Mouse (Mus musculus) heart, embryonic 11.5 days (tissue): ENCODE data around the gene Polr3k. TPM values are rescaled to one million over a fixed set of nuclear protein-coding genes. Genes with fewer than 3 reads are reported as not detected.

ENCODE experiments used
- ATAC-seq: fragments of 200-750 bp; cut with Nextera tagmentation; replicated peaks from 2 replicates; pipeline ENCODE4 v1.8.0; 2017; ENCODE audit warnings: moderate library complexity; ENCODE audit not compliant: insufficient number of reproducible peaks, low FRiP score, low TSS enrichment
- H3K27ac ChIP-seq: fragments of 300-500 bp; sonication (generic); 2 replicates; pipeline ENCODE4 v1.5.1; 2014; ENCODE audit warnings: mild to moderate bottlenecking, low read depth, low read length
- H3K27me3 ChIP-seq: fragments of 300-500 bp; sonication (generic); 2 replicates; pipeline ENCODE4 v1.6.1; 2014; ENCODE audit warnings: mild to moderate bottlenecking, low read length, mixed read lengths; ENCODE audit not compliant: control insufficient read depth, insufficient read depth
- H3K36me3 ChIP-seq: fragments of 300-500 bp; sonication (generic); 2 replicates; pipeline ENCODE4 v1.6.1; 2014; ENCODE audit warnings: mild to moderate bottlenecking, low read length, moderate library complexity, mixed read lengths; ENCODE audit not compliant: control insufficient read depth, insufficient read depth
- H3K4me1 ChIP-seq: fragments of 300-500 bp; sonication (generic); 2 replicates; pipeline ENCODE4 v1.6.1; 2014; ENCODE audit warnings: low read length; ENCODE audit not compliant: control insufficient read depth, insufficient read depth
- H3K4me2 ChIP-seq: fragments of 300-500 bp; sonication (generic); 2 replicates; pipeline ENCODE4 v1.6.1; 2014; ENCODE audit warnings: mild to moderate bottlenecking, moderate library complexity
- H3K4me3 ChIP-seq: fragments of 300-500 bp; sonication (generic); 2 replicates; pipeline ENCODE4 v1.5.1; 2014; ENCODE audit warnings: low read depth, low read length
- H3K9ac ChIP-seq: fragments of 300-500 bp; sonication (generic); 2 replicates; pipeline ENCODE4 v1.6.1; 2014; ENCODE audit warnings: mild to moderate bottlenecking, low read depth, low read length, moderate library complexity
- H3K9me3 ChIP-seq: fragments of 300-500 bp; sonication (generic); replicated peaks from 2 replicates; pipeline ENCODE4 v1.6.1; 2016; ENCODE audit warnings: low read length; ENCODE audit not compliant: control insufficient read depth
- WGBS: fragments of 180-500 bp; shearing (Covaris S2); extraction: QIAGEN DNeasy Blood & Tissue Kit; methylation state at CpG from one replicate; pipeline ENCODE4 v1.1.7; 2014; ENCODE audit not compliant: insufficient replicate concordance; 5-methylcytosine and 5-hydroxymethylcytosine counted together
- polyA plus RNA-seq: library from polyadenylated mRNA; unstranded; fragments of >200 nt; fragmentation: Nextera tagmentation; extraction: Ambion mirVana; gene quantifications from 2 replicates; pipeline ENCODE4 v1.2.1, GENCODE M21; 2014

Gene Polr3k
- polyA plus RNA-seq, 1 experiment from 2014 or later: 54.0 TPM

- H3K27me3 ChIP-seq: no peaks in the 10 kb centered on the region
- no peak overlapping the region for H3K4me3 ChIP-seq
- H3K36me3 ChIP-seq: peaks cover 7% of the 10 kb centered on the region
- 84% methylated on average over 2 of the region's 2 CpGs for WGBS
- H3K4me1 ChIP-seq: no peaks in the 10 kb centered on the region
- no peak overlapping the region for H3K4me2 ChIP-seq
- no peak overlapping the region for H3K27ac ChIP-seq
- no peak; the same call in 1 of the 2 replicates for ATAC-seq
- H3K9ac ChIP-seq: no peak overlapping the region
- H3K9me3 ChIP-seq: no peaks in the 10 kb centered on the region
Observed at GRCm38 (mm10) chr2:181871039-181871438, 6.9 kb downstream of the Polr3k start.

GRCm38 (mm10) chr2:181878903-181879302 is 14.8 kb downstream of the Polr3k start:
- no peak overlapping the region for H3K4me3 ChIP-seq
- H3K9ac ChIP-seq: no peak overlapping the region
- H3K27me3 ChIP-seq: no peaks in the 10 kb centered on the region
- H3K27ac ChIP-seq: no peak overlapping the region
- no peaks in the 10 kb centered on the region for H3K36me3 ChIP-seq
- WGBS: 66% methylated on average over 1 of the region's 1 CpGs
- ATAC-seq: no peak
- no peaks in the 10 kb centered on the region for H3K4me1 ChIP-seq
- H3K4me2 ChIP-seq: no peak overlapping the region
- no peaks in the 10 kb centered on the region for H3K9me3 ChIP-seq

GRCm38 (mm10) chr2:181883022-181883749 is 19.0 kb downstream of the Polr3k start:
- Histone ChIP-seq H3K27me3 (no peaks in the 10 kb centered on the region), H3K36me3 (no peaks in the 10 kb centered on the region), H3K9me3 (no peaks in the 10 kb centered on the region), H3K4me3 (no peak overlapping the region), H3K4me1 (no peaks in the 10 kb centered on the region), H3K4me2 (no peak overlapping the region), H3K27ac (no peak overlapping the region), H3K9ac (no peak overlapping the region)
- WGBS: 82% methylated on average over 3 of the region's 3 CpGs
- ATAC-seq: no peak

- 49% methylated on average over 3 of the region's 3 CpGs for WGBS
- no peaks in the 10 kb centered on the region for H3K9me3 ChIP-seq
- H3K36me3 ChIP-seq: no peaks in the 10 kb centered on the region
- H3K27me3 ChIP-seq: no peaks in the 10 kb centered on the region
- ATAC-seq: no peak
- H3K27ac ChIP-seq: no peak overlapping the region
- no peak overlapping the region for H3K4me3 ChIP-seq
- H3K4me1 ChIP-seq: no peaks in the 10 kb centered on the region
- no peak overlapping the region for H3K4me2 ChIP-seq
- no peak overlapping the region for H3K9ac ChIP-seq
Observed at GRCm38 (mm10) chr2:181917861-181918260, 53.7 kb downstream of the Polr3k start.

- Histone ChIP-seq H3K27me3 (no peaks in the 10 kb centered on the region), H3K4me1 (no peaks in the 10 kb centered on the region), H3K27ac (no peak overlapping the region), H3K4me2 (no peak overlapping the region), H3K9me3 (no peaks in the 10 kb centered on the region), H3K9ac (no peak overlapping the region), H3K4me3 (no peak overlapping the region), H3K36me3 (no peaks in the 10 kb centered on the region)
- WGBS: 52% methylated on average over 3 of the region's 3 CpGs
- no peak; the same call in none of the 2 replicates for ATAC-seq
Observed at GRCm38 (mm10) chr2:181918501-181918900, 54.4 kb downstream of the Polr3k start.

Other genes with a start within 250 kb of the Polr3k start
- not detected in 2 replicates for gene Gm29797, start 207.3 kb upstream of the Polr3k start, polyA plus RNA-seq
- gene Sox18, start 192.7 kb upstream of the Polr3k start, polyA plus RNA-seq: 18.6 and 22.2 TPM in 2 replicates
- 13.5 and 14.1 TPM in 2 replicates for gene Tcea2, start 184.0 kb upstream of the Polr3k start, polyA plus RNA-seq
- 57.7 and 61.3 TPM in 2 replicates for gene Rgs19, start 170.4 kb upstream of the Polr3k start, polyA plus RNA-seq
- not detected in 2 replicates for gene Lkaaear1, start 165.9 kb upstream of the Polr3k start, polyA plus RNA-seq
- 7.5 and 9.2 TPM in 2 replicates for gene Oprl1, start 149.3 kb upstream of the Polr3k start, polyA plus RNA-seq
- 0.06 and 0.65 TPM in 2 replicates for gene Myt1, start 101.0 kb upstream of the Polr3k start, polyA plus RNA-seq
- 23.6 and 31.2 TPM in 2 replicates for gene Pcmtd2, start 26.5 kb upstream of the Polr3k start, polyA plus RNA-seq
- gene Gm14496, start 126.8 kb downstream of the Polr3k start, polyA plus RNA-seq: not detected in 2 replicates